Mouse (Mus musculus) heart, postnatal 0 days (tissue): Measurements from ENCODE around the gene Kcnh7.

Experiments
- CTCF ChIP-seq: IDR thresholded peaks from 2 replicates; pipeline ENCODE4 v1.5.1; 2016; ENCODE audit warnings: antibody characterized with exemption, control low read depth, low read depth
- EP300 ChIP-seq: IDR thresholded peaks from 2 replicates; pipeline ENCODE4 v1.6.1; 2016; ENCODE audit warnings: antibody characterized with exemption, low read depth

- TF ChIP-seq EP300 (no peak), CTCF (no peak)
These were observed 377.2 kb downstream of the Kcnh7 start for GRCm38 (mm10) chr2:62806931-62807330.
